Mouse (Mus musculus) ES-Bruce4 (cell line): Measurements from ENCODE around the gene Crtac1.

ENCODE experiments used
- CTCF ChIP-seq: IDR thresholded peaks from one replicate; pipeline ENCODE4 v1.8.1; 2011; ENCODE audit warnings: low read depth, low read length
- EP300 ChIP-seq: IDR thresholded peaks from 2 replicates; pipeline ENCODE4 v1.6.1; 2011; ENCODE audit warnings: low read depth, low read length; ENCODE audit not compliant: insufficient read depth
- POLR2A ChIP-seq: IDR thresholded peaks from one replicate; pipeline ENCODE4 v1.8.1; 2011; ENCODE audit warnings: low read length; ENCODE audit not compliant: insufficient read depth

DNA sequence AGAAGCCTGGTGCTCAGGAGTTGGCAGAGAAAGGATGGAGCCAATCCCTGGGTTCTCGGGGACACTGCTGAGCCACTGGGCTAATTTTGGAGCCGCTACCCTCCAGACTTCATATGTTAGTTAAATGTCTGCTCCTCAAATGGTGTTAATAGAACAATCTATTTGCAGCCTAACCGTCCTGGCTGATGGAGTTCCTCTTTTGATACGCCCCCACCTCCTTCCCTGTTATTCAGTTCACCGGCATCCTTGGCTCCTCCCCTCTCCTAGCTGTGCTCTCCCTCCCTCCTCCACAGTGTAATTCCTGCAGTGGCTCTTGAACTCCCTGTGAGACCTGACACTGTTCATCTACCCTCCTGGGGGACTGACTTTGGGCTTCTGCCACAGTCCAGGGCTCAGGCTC is 185.0 kb downstream of the Crtac1 start:
- TF ChIP-seq CTCF (no peak), POLR2A (no peak), EP300 (no peak)
